Mouse (Mus musculus) liver (tissue): ENCODE data around the gene Amn1.
"Not testable (repeated sequence)": the region's sequence is repeated elsewhere in the genome, so short reads cannot be mapped to it uniquely, and the experiment has no call there.

Source experiments
- DNase-seq: peaks from one replicate; pipeline ENCODE4 v3.0.0-alpha.2; 2020; ENCODE audit warnings: mixed read lengths

The Amn1 gene

GRCm38 (mm10) chr6:149188041-149188924 is at the start of gene Amn1:
TSS of gene Amn1 (minus strand) at chr6:149188712.
- peak; percentile 97 for DNase-seq

GRCm38 (mm10) chr6:149236807-149237206 is 48.3 kb upstream of the Amn1 start:
- no peak for DNase-seq

- no peak for DNase-seq
These were observed 45.4 kb upstream of the Amn1 start for GRCm38 (mm10) chr6:149233918-149234317.

- DNase-seq: no peak
These were observed 36.2 kb upstream of the Amn1 start for GRCm38 (mm10) chr6:149224751-149225150.

- no peak for DNase-seq
These were observed 32.8 kb upstream of the Amn1 start for GRCm38 (mm10) chr6:149221296-149221695.

- DNase-seq: peak; percentile 27
These were observed 10.1 kb upstream of the Amn1 start for GRCm38 (mm10) chr6:149198572-149198971.

- no peak for DNase-seq
These were observed 8.6 kb upstream of the Amn1 start for GRCm38 (mm10) chr6:149197116-149197515.

GRCm38 (mm10) chr6:149193276-149193905 is 4.9 kb upstream of the Amn1 start:
- peak; percentile 85 for DNase-seq

GRCm38 (mm10) chr6:149191951-149192350 is 3.4 kb upstream of the Amn1 start:
- peak; percentile 17 for DNase-seq

- DNase-seq: no peak
These were observed 919 bp upstream of the Amn1 start for GRCm38 (mm10) chr6:149189340-149189922.

- DNase-seq: no peak
These were observed 379 bp upstream of the Amn1 start for GRCm38 (mm10) chr6:149188925-149189257.

GRCm38 (mm10) chr6:149187371-149187770 is 1.1 kb downstream of the Amn1 start:
- no peak for DNase-seq

- no peak for DNase-seq
These were observed 4.5 kb downstream of the Amn1 start for GRCm38 (mm10) chr6:149184007-149184406.

GRCm38 (mm10) chr6:149179064-149179463 is 9.4 kb downstream of the Amn1 start:
- no peak for DNase-seq

- no peak for DNase-seq
These were observed 13.5 kb downstream of the Amn1 start for GRCm38 (mm10) chr6:149174932-149175570.

GRCm38 (mm10) chr6:149173831-149174625 is 14.5 kb downstream of the Amn1 start:
- no peak for DNase-seq

- not testable (repeated sequence) for DNase-seq
These were observed 18.5 kb downstream of the Amn1 start for GRCm38 (mm10) chr6:149169965-149170364.

- DNase-seq: no peak
These were observed 20.1 kb downstream of the Amn1 start for GRCm38 (mm10) chr6:149168436-149168835.

GRCm38 (mm10) chr6:149167672-149168071 is 20.8 kb downstream of the Amn1 start:
- no peak for DNase-seq

- DNase-seq: not testable (repeated sequence)
These were observed 21.5 kb downstream of the Amn1 start for GRCm38 (mm10) chr6:149167038-149167437.

GRCm38 (mm10) chr6:149155031-149155841 is 33.3 kb downstream of the Amn1 start:
- no peak for DNase-seq
